In genomic region chr1:149832514-149832913, GRCm38 (mm10) we compare ENCODE assay signal across 17 mouse cellular contexts.
DNase-seq lines count a peak whose midpoint lies in the region; ATAC-seq lines count a peak whose summit lies in the region.
"Had no signal": no experiment of that assay in that cellular context is flagged by ENCODE, and none has a peak within 500 bp of the region (broad histone marks: within the 10 kb centered on the region; RNA-seq: fewer than 3 reads in every experiment).

No protein-coding gene starts in this region.

- WGBS in forebrain, embryonic 13.5 days, result 60% methylated on average over 1 of the region's 1 CpGs
- WGBS in forebrain, embryonic 10.5 days, result 89% methylated on average over 1 of the region's 1 CpGs
- 73% methylated on average over 1 of the region's 1 CpGs for WGBS in hindbrain, embryonic 14.5 days
- 67% methylated on average over 1 of the region's 1 CpGs for WGBS in hindbrain, embryonic 12.5 days
- whole genome bisulfite sequencing in forebrain, embryonic 15.5 days, result 36% methylated on average over 1 of the region's 1 CpGs

- H3K36me3 ChIP-seq in forebrain, embryonic 13.5 days (ENCODE audit: poor library complexity, severe bottlenecking), result no peaks in the 10 kb centered on the region
- no peaks in the 10 kb centered on the region for H3K36me3 ChIP-seq in forebrain, embryonic 10.5 days (replicated peaks)
- no peaks in the 10 kb centered on the region for H3K36me3 ChIP-seq in hindbrain, embryonic 14.5 days (replicated peaks; ENCODE audit: control insufficient read depth, insufficient read depth)
- no peaks in the 10 kb centered on the region for H3K36me3 ChIP-seq in hindbrain, embryonic 12.5 days
- no peaks in the 10 kb centered on the region for H3K36me3 ChIP-seq in forebrain, embryonic 15.5 days
- H3K36me3 ChIP-seq: embryonic facial prominence, embryonic 10.5 days; embryonic facial prominence, embryonic 13.5 days; heart, embryonic 13.5 days had no signal

- no peak overlapping the region for H3K4me2 ChIP-seq in forebrain, embryonic 13.5 days
- no peak overlapping the region for H3K4me2 ChIP-seq in hindbrain, embryonic 14.5 days (replicated peaks)
- H3K4me2 ChIP-seq in hindbrain, embryonic 12.5 days (replicated peaks), result no peak overlapping the region
- no peak overlapping the region for H3K4me2 ChIP-seq in forebrain, embryonic 15.5 days (replicated peaks)
- H3K4me2 ChIP-seq: embryonic facial prominence, embryonic 13.5 days; heart, embryonic 13.5 days had no signal

- peak; percentile 42; the same call in 1 of the 2 replicates for ATAC-seq in forebrain, embryonic 13.5 days
- ATAC-seq in hindbrain, embryonic 14.5 days (ENCODE audit: low FRiP score), result 0 out of 2 replicates have a peak, but pooled peaks have one; percentile 22
- ATAC-seq in hindbrain, embryonic 12.5 days (ENCODE audit: low FRiP score), result no peak
- peak; percentile 61; the same call in 1 of the 2 replicates for ATAC-seq in forebrain, embryonic 15.5 days (replicated peaks)
- ATAC-seq: CD4-positive, CD25-positive, alpha-beta regulatory T cell, adult 4 months had no signal

- H3K9ac ChIP-seq in forebrain, embryonic 13.5 days, result no peak overlapping the region
- no peak overlapping the region for H3K9ac ChIP-seq in hindbrain, embryonic 14.5 days
- H3K9ac ChIP-seq in hindbrain, embryonic 12.5 days, result no peak overlapping the region
- H3K9ac ChIP-seq in forebrain, embryonic 15.5 days (replicated peaks), result no peak overlapping the region
- H3K9ac ChIP-seq: embryonic facial prominence, embryonic 13.5 days; heart, embryonic 13.5 days had no signal

- no peak overlapping the region for H3K4me3 ChIP-seq in forebrain, embryonic 13.5 days
- H3K4me3 ChIP-seq in forebrain, embryonic 10.5 days, result no peak overlapping the region
- H3K4me3 ChIP-seq in hindbrain, embryonic 14.5 days (replicated peaks; ENCODE audit: low read length), result no peak overlapping the region
- no peak overlapping the region for H3K4me3 ChIP-seq in hindbrain, embryonic 12.5 days
- no peak overlapping the region for H3K4me3 ChIP-seq in forebrain, embryonic 15.5 days
- H3K4me3 ChIP-seq: embryonic facial prominence, embryonic 10.5 days; embryonic facial prominence, embryonic 13.5 days; erythroblast, embryonic 14.5 days; gastrocnemius, adult 2 months; heart, embryonic 13.5 days had no signal

- no peaks in the 10 kb centered on the region for H3K4me1 ChIP-seq in forebrain, embryonic 13.5 days
- H3K4me1 ChIP-seq in forebrain, embryonic 10.5 days, result no peaks in the 10 kb centered on the region
- H3K4me1 ChIP-seq in hindbrain, embryonic 14.5 days (replicated peaks; ENCODE audit: control insufficient read depth, insufficient read depth, low read length), result no peaks in the 10 kb centered on the region
- H3K4me1 ChIP-seq in hindbrain, embryonic 12.5 days, result no peaks in the 10 kb centered on the region
- H3K4me1 ChIP-seq in forebrain, embryonic 15.5 days, result no peaks in the 10 kb centered on the region
- H3K4me1 ChIP-seq: embryonic facial prominence, embryonic 10.5 days; embryonic facial prominence, embryonic 13.5 days; heart, embryonic 13.5 days had no signal

- no peaks in the 10 kb centered on the region for H3K9me3 ChIP-seq in forebrain, embryonic 13.5 days (replicated peaks)
- H3K9me3 ChIP-seq in forebrain, embryonic 10.5 days, result no peaks in the 10 kb centered on the region
- H3K9me3 ChIP-seq in hindbrain, embryonic 14.5 days (ENCODE audit: control insufficient read depth, low read length), result no peaks in the 10 kb centered on the region
- H3K9me3 ChIP-seq in hindbrain, embryonic 12.5 days (replicated peaks), result no peaks in the 10 kb centered on the region
- H3K9me3 ChIP-seq in forebrain, embryonic 15.5 days, result no peaks in the 10 kb centered on the region
- H3K9me3 ChIP-seq: embryonic facial prominence, embryonic 10.5 days; embryonic facial prominence, embryonic 13.5 days; heart, embryonic 13.5 days had no signal

- no peak for DNase-seq in forebrain, embryonic 10.5 days (ENCODE audit: extremely low spot score, low spot score)
- DNase-seq in hindbrain, embryonic 14.5 days (ENCODE audit: low spot score), result peak; percentile 17
- DNase-seq in ovary, adult 18-20 months (ENCODE audit: low spot score), result no peak
- DNase-seq in left cerebral cortex, adult 18-20 months (ENCODE audit: low spot score in 2 of 2), result no peak
- DNase-seq: adrenal gland, adult 2 months; adrenal gland, postnatal 14 days; cerebellum, postnatal 36 days; gastrocnemius, adult 2 months; gastrocnemius, postnatal 14 days had no signal

- H3K27ac ChIP-seq in forebrain, embryonic 13.5 days, result no peak overlapping the region
- H3K27ac ChIP-seq in forebrain, embryonic 10.5 days, result no peak overlapping the region
- H3K27ac ChIP-seq in hindbrain, embryonic 14.5 days, result no peak overlapping the region
- H3K27ac ChIP-seq in hindbrain, embryonic 12.5 days, result no peak overlapping the region
- no peak overlapping the region for H3K27ac ChIP-seq in forebrain, embryonic 15.5 days (replicated peaks)
- H3K27ac ChIP-seq: embryonic facial prominence, embryonic 10.5 days; embryonic facial prominence, embryonic 13.5 days; gastrocnemius, adult 2 months; heart, embryonic 13.5 days had no signal

- H3K27me3 ChIP-seq in forebrain, embryonic 13.5 days, result no peaks in the 10 kb centered on the region
- H3K27me3 ChIP-seq in forebrain, embryonic 10.5 days (ENCODE audit: poor library complexity, severe bottlenecking), result no peaks in the 10 kb centered on the region
- H3K27me3 ChIP-seq in hindbrain, embryonic 14.5 days (ENCODE audit: control insufficient read depth, insufficient read depth, low read length), result no peaks in the 10 kb centered on the region
- no peaks in the 10 kb centered on the region for H3K27me3 ChIP-seq in hindbrain, embryonic 12.5 days
- H3K27me3 ChIP-seq in forebrain, embryonic 15.5 days, result no peaks in the 10 kb centered on the region
- H3K27me3 ChIP-seq: embryonic facial prominence, embryonic 13.5 days; heart, embryonic 13.5 days had no signal
